Mouse (Mus musculus): ENCODE data around the gene Exoc3l2. TPM values are rescaled to one million over a fixed set of nuclear protein-coding genes. Genes with fewer than 3 reads are reported as not detected.

Exoc3l2 gene
- not detected for total RNA-seq (2023)

DNA sequence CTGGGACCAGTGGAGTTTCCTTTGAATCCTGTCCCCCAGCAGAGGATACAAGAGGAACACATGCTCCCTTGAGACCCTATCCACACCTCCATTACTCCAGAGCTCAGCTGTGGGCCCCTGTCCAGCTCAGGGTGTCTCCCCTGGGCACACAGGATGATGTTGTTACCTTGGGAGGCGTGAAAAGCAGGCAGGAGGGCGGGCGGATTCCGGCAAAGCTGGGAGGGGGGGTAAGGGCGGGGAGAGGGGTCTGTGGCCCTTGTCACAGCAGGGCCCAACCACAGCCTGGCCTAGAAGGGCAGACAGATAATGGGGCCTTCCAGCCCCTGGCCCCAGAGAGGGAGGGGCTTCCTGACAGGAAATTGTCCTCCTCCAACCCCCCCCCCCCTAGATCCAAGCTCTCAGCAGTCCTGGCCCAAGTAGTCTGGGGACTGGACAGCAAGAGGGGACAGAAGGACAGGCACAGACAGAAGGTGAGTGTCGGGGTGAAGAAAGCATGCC is at the start of gene Exoc3l2:
Gene Exoc3l2, plus strand, starts transcription at position 448 of the 498 bp plus-strand sequence.

DNA sequence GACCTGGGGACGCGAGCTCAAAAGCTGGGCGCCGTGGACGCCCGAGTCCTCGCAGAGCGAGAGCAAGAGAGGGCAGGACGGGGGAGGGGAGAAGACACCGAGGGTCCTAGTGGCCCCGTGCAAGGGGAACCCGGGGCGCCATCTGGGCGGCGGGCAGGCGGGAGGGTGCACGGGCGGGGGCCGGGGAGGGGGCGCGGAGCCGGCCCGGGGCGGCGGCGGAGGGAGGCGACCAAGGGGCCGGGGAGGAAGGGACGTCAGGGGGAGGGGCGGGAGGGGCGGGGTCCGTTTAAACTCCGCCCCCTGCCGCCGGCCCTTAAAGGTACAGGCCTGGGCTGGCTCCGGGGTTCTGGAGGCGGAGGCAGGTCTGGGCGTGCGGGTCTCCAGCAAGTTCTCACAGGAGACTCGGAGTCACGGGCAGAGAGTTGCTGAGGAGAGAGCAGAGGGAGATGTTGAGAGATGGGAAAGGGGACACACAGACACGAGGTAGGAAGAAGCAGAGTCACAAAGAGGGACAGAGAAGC is 4.5 kb upstream of the Exoc3l2 start, which contains the start of gene Mark4:
Gene Mark4, minus strand, starts transcription at position 231 of the 521 bp plus-strand sequence.

DNA sequence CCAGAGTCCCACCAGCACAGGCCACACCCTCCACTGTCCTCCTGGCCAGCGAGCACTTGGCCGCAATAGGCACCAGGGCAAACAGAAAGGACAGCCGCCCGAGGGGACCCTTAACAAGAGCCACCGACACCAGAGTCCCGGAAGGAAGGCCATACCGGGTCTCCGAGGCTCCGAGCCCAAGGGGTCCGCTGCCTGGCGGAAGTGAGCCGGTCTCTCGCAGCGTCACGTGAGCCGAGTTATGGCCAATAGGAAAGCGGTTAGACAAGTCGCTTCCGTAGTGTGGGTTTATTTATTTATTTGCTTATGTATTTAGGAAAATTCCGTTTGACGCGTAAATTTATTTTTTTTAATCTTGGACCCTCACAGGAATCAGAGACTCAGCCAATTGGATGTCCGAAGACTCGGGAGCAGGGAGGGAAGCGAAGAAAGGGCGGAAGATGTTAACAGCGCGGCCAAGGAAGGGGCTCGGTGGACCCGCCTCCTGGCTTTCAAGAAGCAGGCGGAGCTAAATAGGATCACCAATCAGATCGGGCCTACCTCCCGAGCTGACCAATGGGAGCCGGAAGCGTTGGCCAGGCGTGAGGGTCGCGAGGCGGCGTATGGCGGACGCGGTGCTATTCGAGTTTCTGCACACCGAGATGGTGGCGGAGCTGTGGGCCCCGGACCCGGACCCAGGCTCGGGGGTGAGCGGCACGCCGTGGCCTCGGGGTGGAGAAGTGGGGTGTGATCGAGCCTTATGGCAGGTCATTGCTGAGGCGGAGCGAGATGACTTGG is 45.2 kb downstream of the Exoc3l2 start, which contains the start of the genes Bloc1s3 and Trappc6a:
Gene Bloc1s3, minus strand, starts transcription at position 218 of the 774 bp plus-strand sequence.
Gene Trappc6a, plus strand, starts transcription at position 246 of the 774 bp plus-strand sequence.

DNA sequence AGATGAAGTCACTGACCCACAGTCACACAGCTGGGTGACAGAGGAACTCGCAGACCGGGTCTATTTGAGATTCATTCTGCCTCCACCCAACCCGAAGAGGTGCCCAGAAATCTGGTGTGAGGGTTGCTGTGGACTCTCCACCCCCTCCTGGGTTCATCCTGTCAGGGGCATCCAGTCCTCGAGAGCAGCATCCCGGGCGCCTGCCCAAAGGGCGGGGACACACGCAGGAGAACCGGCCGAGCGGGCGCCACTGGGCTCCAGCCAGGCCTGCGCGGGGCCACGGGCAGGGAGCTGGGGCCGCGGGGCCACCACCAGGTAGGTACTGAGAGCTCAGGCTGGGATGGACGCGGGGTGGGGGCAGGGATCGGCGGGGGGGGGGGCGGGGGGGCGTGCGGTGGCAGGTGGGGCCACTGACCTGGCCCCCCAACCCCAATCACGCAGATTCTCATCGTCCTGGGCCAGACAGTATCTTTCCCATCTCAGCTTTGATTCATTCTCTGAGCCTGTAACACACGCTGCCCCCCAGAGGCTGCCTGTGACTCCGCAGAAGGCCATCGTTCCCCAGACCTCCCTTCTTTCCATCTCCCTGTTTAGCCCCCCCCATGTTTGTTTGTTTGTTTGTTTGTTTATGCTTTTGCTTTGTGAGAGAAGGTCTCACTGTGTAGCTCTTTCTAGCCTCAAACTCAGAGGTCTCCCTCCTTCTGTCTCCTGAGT is 54.7 kb downstream of the Exoc3l2 start, which contains the start of gene Nkpd1:
Gene Nkpd1, plus strand, starts transcription at position 187 of the 714 bp plus-strand sequence.

Other genes starting within 250 kb of the Exoc3l2 start
- gene Opa3, start 235.0 kb upstream of the Exoc3l2 start, total RNA-seq (2023): 42.7 TPM
- gene Vasp, start 191.5 kb upstream of the Exoc3l2 start, total RNA-seq (2023): 277 TPM
- 0.89 TPM for gene Ppm1n, start 183.3 kb upstream of the Exoc3l2 start, total RNA-seq (2023)
- gene Rtn2, start 180.7 kb upstream of the Exoc3l2 start, total RNA-seq (2023): not detected
- gene Fosb, start 153.3 kb upstream of the Exoc3l2 start, total RNA-seq (2023): 869 TPM
- gene Ercc1, start 118.6 kb upstream of the Exoc3l2 start, total RNA-seq (2023): 55.4 TPM
- 15.5 TPM for gene Cd3eap, start 103.8 kb upstream of the Exoc3l2 start, total RNA-seq (2023)
- 1.5 TPM for gene Ppp1r13l, start 103.6 kb upstream of the Exoc3l2 start, total RNA-seq (2023)
- gene Ercc2, start 81.3 kb upstream of the Exoc3l2 start, total RNA-seq (2023): 74.3 TPM
- 7.1 TPM for gene Klc3, start 59.2 kb upstream of the Exoc3l2 start, total RNA-seq (2023)
- not detected for gene Ckm, start 58.6 kb upstream of the Exoc3l2 start, total RNA-seq (2023)
- gene Mark4, start 4.5 kb upstream of the Exoc3l2 start, total RNA-seq (2023): 34.7 TPM
- gene Bloc1s3, start 45.0 kb downstream of the Exoc3l2 start, total RNA-seq (2023): 4.1 TPM
- gene Trappc6a, start 45.1 kb downstream of the Exoc3l2 start, total RNA-seq (2023): 25.3 TPM
- gene Nkpd1, start 54.5 kb downstream of the Exoc3l2 start, total RNA-seq (2023): not detected
- 61.6 TPM for gene Ppp1r37, start 99.7 kb downstream of the Exoc3l2 start, total RNA-seq (2023)
- gene Zfp296, start 114.0 kb downstream of the Exoc3l2 start, total RNA-seq (2023): 0.83 TPM
- gene Gemin7, start 114.3 kb downstream of the Exoc3l2 start, total RNA-seq (2023): 52.5 TPM
- gene Clasrp, start 141.2 kb downstream of the Exoc3l2 start, total RNA-seq (2023): 84.2 TPM
- gene Relb, start 166.1 kb downstream of the Exoc3l2 start, total RNA-seq (2023): 56.3 TPM
- 76.6 TPM for gene Clptm1, start 201.7 kb downstream of the Exoc3l2 start, total RNA-seq (2023)
- not detected for gene Apoc2, start 214.6 kb downstream of the Exoc3l2 start, total RNA-seq (2023)
- gene Gm44805, start 218.1 kb downstream of the Exoc3l2 start, total RNA-seq (2023): not detected
- gene Apoc4, start 218.1 kb downstream of the Exoc3l2 start, total RNA-seq (2023): not detected
- gene Apoc1, start 229.3 kb downstream of the Exoc3l2 start, total RNA-seq (2023): 2.0 TPM
- 38.1 TPM for gene Apoe, start 235.9 kb downstream of the Exoc3l2 start, total RNA-seq (2023)